Mouse (Mus musculus): ENCODE measurements at regions not wholly inside any gene's neighbourhood (a gene's known extent, or its start where the extent isn't known, plus 50 kb on each side); places are given as distances from the start of the nearest gene placed in this dataset.

DNA sequence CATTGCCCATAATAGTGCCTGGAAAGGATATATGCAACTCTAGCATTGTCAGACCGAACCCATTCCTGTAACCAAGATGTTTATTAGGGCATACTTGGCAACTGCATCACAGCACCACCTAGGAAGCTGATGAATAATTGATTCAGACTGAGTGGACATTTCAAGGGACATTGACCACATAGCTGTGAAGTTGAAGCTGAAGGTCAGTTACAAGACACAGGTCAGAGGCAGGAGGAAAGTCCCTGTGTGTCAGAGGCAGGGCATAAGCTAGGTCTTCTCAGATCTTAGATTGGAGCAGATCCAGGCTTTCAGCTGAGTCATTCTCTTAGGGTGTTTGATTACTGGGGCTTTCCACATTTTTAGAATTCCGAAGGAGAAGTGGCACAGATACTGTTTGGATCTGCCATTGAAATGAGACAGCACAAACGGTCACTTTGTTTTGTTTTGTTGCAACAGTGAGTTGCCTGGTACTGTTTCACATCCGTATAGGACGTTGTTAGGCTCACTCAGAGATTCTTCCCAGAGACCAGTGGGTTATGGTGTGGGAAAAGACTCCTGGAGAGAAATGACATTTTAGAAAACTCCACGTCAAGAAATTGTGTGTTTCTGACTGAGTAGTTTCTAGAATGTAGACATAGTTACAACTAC, 2055.2 kb upstream of the 5930422O12Rik start:
- TF ChIP-seq POLR2A (IDR thresholded peaks at IDR 0.05; ENCODE audit: extremely low read depth, insufficient read depth, low read length), result no peak
- TF ChIP-seq CTCF (IDR thresholded peaks at IDR 0.05; ENCODE audit: low read depth, low read length), result no peak
